Mouse (Mus musculus) intestine, postnatal 0 days (tissue): ENCODE results near the gene Anp32e. TPM values are rescaled to one million over a fixed set of nuclear protein-coding genes. Genes with fewer than 3 reads are reported as not detected.
A peak's percentile ranks its signal among the peaks of the same experiment; 100 is the strongest.

ENCODE experiments used
- ATAC-seq: fragments of 200-750 bp; cut with Nextera tagmentation; 2 replicates; pipeline ENCODE4 v1.8.0; 2017; ENCODE audit warnings: mild to moderate bottlenecking, moderate TSS enrichment, moderate library complexity
- H3K27ac ChIP-seq: fragments of 300-500 bp; sonication (generic); 2 replicates; pipeline ENCODE4 v1.5.1; 2014; ENCODE audit warnings: mild to moderate bottlenecking, low read depth, low read length, moderate library complexity
- H3K27me3 ChIP-seq: fragments of 300-500 bp; sonication (generic); replicated peaks from 2 replicates; pipeline ENCODE4 v1.6.1; 2014; ENCODE audit warnings: low read length, mixed read lengths; ENCODE audit not compliant: control insufficient read depth, insufficient read depth
- H3K36me3 ChIP-seq: fragments of 300-500 bp; sonication (generic); 2 replicates; pipeline ENCODE4 v1.6.1; 2014; ENCODE audit warnings: mild to moderate bottlenecking, moderate library complexity; ENCODE audit not compliant: control insufficient read depth, insufficient read depth
- H3K4me1 ChIP-seq: fragments of 300-500 bp; sonication (generic); replicated peaks from 2 replicates; pipeline ENCODE4 v1.6.1; 2014; ENCODE audit warnings: antibody characterized with exemption, low read length, mixed read lengths; ENCODE audit not compliant: control insufficient read depth, insufficient read depth
- H3K4me2 ChIP-seq: fragments of 300-500 bp; sonication (generic); replicated peaks from 2 replicates; pipeline ENCODE4 v1.6.1; 2014; ENCODE audit warnings: low read depth, mild to moderate bottlenecking, moderate library complexity
- H3K4me3 ChIP-seq: fragments of 300-500 bp; sonication (generic); 2 replicates; pipeline ENCODE4 v1.5.1; 2014; ENCODE audit warnings: low read depth, low read length
- H3K9ac ChIP-seq: fragments of 300-500 bp; sonication (generic); 2 replicates; pipeline ENCODE4 v1.6.1; 2014; ENCODE audit warnings: mild to moderate bottlenecking, low read depth, low read length
- H3K9me3 ChIP-seq: fragments of 300-500 bp; sonication (generic); 2 replicates; pipeline ENCODE4 v1.6.1; 2016; ENCODE audit warnings: mixed run types; ENCODE audit not compliant: control insufficient read depth
- CTCF ChIP-seq: sonication (generic); IDR thresholded peaks from 2 replicates; pipeline ENCODE4 v1.5.1; 2016; ENCODE audit warnings: low read depth, mild to moderate bottlenecking, control low read depth, antibody characterized with exemption, moderate library complexity
- WGBS: fragments of 180-500 bp; shearing (Covaris S2); extraction: QIAGEN DNeasy Blood & Tissue Kit; methylation state at CpG from one replicate; pipeline ENCODE4 v1.1.7; 2014; 5-methylcytosine and 5-hydroxymethylcytosine counted together
- polyA plus RNA-seq: library from polyadenylated mRNA; unstranded; fragments of >200 nt; fragmentation: Nextera tagmentation; extraction: Ambion mirVana; gene quantifications from 2 replicates; pipeline ENCODE4 v1.2.1, GENCODE M21; 2015

Anp32e gene
- polyA plus RNA-seq, 1 experiment from 2014 or later = 71.7 TPM

GRCm38 (mm10) chr3:95978265-95978664 is 49.2 kb downstream of the Anp32e start:
- H3K9me3 ChIP-seq = no peaks in the 10 kb centered on the region
- no peaks in the 10 kb centered on the region for H3K36me3 ChIP-seq
- no peaks in the 10 kb centered on the region for H3K4me1 ChIP-seq
- H3K27me3 ChIP-seq = peaks cover 8% of the 10 kb centered on the region
- no peak overlapping the region for H3K4me3 ChIP-seq
- no peak overlapping the region for H3K27ac ChIP-seq
- WGBS = 80% methylated on average over 9 of the region's 9 CpGs
- no peak for ATAC-seq
- TF ChIP-seq CTCF = no peak
- no peak overlapping the region for H3K4me2 ChIP-seq
- no peak overlapping the region for H3K9ac ChIP-seq

- H3K4me3 ChIP-seq = no peak overlapping the region
- no peak for TF ChIP-seq CTCF
- no peak for ATAC-seq
- 78% methylated on average over 12 of the region's 12 CpGs for WGBS
- no peaks in the 10 kb centered on the region for H3K27me3 ChIP-seq
- no peak overlapping the region for H3K9ac ChIP-seq
- no peaks in the 10 kb centered on the region for H3K36me3 ChIP-seq
- H3K4me2 ChIP-seq = no peak overlapping the region
- no peak overlapping the region for H3K27ac ChIP-seq
- no peaks in the 10 kb centered on the region for H3K9me3 ChIP-seq
- H3K4me1 ChIP-seq = peaks cover 1% of the 10 kb centered on the region; the same call in 1 of the 2 replicates
These were observed 51.4 kb downstream of the Anp32e start for GRCm38 (mm10) chr3:95980276-95980970.

- Histone ChIP-seq H3K4me1 (peaks cover 8% of the 10 kb centered on the region), H3K36me3 (no peaks in the 10 kb centered on the region), H3K4me2 (no peak overlapping the region), H3K4me3 (no peak overlapping the region), H3K9me3 (no peaks in the 10 kb centered on the region), H3K9ac (no peak overlapping the region), H3K27ac (no peak overlapping the region), H3K27me3 (no peaks in the 10 kb centered on the region)
- WGBS = 83% methylated on average over 4 of the region's 4 CpGs
- no peak for TF ChIP-seq CTCF
- no peak for ATAC-seq
These were observed 53.1 kb downstream of the Anp32e start for GRCm38 (mm10) chr3:95982129-95982528.

GRCm38 (mm10) chr3:95985209-95986000 is 56.4 kb downstream of the Anp32e start:
- Histone ChIP-seq H3K27ac (peak overlapping the region; percentile 84), H3K27me3 (no peaks in the 10 kb centered on the region), H3K4me1 (peaks cover 8% of the 10 kb centered on the region), H3K9me3 (no peaks in the 10 kb centered on the region), H3K4me2 (peak overlapping the region; percentile 58), H3K9ac (peak overlapping the region; percentile 24; the same call in 1 of the 2 replicates), H3K4me3 (peak overlapping the region; percentile 20), H3K36me3 (peaks cover 17% of the 10 kb centered on the region)
- TF ChIP-seq CTCF = no peak
- WGBS = 12% methylated on average over 12 of the region's 12 CpGs
- peak; percentile 77 for ATAC-seq

- H3K27me3 ChIP-seq = no peaks in the 10 kb centered on the region
- H3K9me3 ChIP-seq = no peaks in the 10 kb centered on the region
- H3K36me3 ChIP-seq = peaks cover 24% of the 10 kb centered on the region
- H3K27ac ChIP-seq = peak overlapping the region; percentile 84
- ATAC-seq = peak; percentile 60
- H3K4me2 ChIP-seq = peak overlapping the region; percentile 58
- 10% methylated on average over 21 of the region's 21 CpGs for WGBS
- H3K4me1 ChIP-seq = peaks cover 8% of the 10 kb centered on the region
- no peak for TF ChIP-seq CTCF
- peak overlapping the region; percentile 24; the same call in 1 of the 2 replicates for H3K9ac ChIP-seq
- peak overlapping the region; percentile 20 for H3K4me3 ChIP-seq
These were observed 57.1 kb downstream of the Anp32e start for GRCm38 (mm10) chr3:95986001-95986622.

- Histone ChIP-seq H3K4me3 (no peak overlapping the region), H3K4me2 (no peak overlapping the region), H3K27ac (peak overlapping the region; percentile 84; the same call in 1 of the 2 replicates), H3K9ac (no peak overlapping the region), H3K36me3 (peaks cover 31% of the 10 kb centered on the region), H3K27me3 (no peaks in the 10 kb centered on the region), H3K9me3 (no peaks in the 10 kb centered on the region), H3K4me1 (peaks cover 8% of the 10 kb centered on the region)
- no peak for TF ChIP-seq CTCF
- ATAC-seq = no peak
- 70% methylated on average over 4 of the region's 4 CpGs for WGBS
These were observed 57.9 kb downstream of the Anp32e start for GRCm38 (mm10) chr3:95986984-95987383.
